Mouse (Mus musculus) forebrain, embryonic 13.5 days (tissue): ENCODE results near the gene Mpi. TPM values are rescaled to one million over a fixed set of nuclear protein-coding genes. Genes with fewer than 3 reads are reported as not detected.

ENCODE experiments used
- ATAC-seq: fragments of 200-750 bp; cut with Nextera tagmentation; 2 replicates; pipeline ENCODE4 v1.8.0; 2017
- H3K27ac ChIP-seq: fragments of 300-500 bp; sonication (generic); 2 replicates; pipeline ENCODE4 v1.5.1; 2015; ENCODE audit warnings: inconsistent platforms, mild to moderate bottlenecking, moderate library complexity
- H3K27me3 ChIP-seq: fragments of 300-500 bp; sonication (generic); 2 replicates; pipeline ENCODE4 v1.6.1; 2015; ENCODE audit warnings: mild to moderate bottlenecking, inconsistent platforms
- H3K36me3 ChIP-seq: fragments of 300-500 bp; sonication (generic); 2 replicates; pipeline ENCODE4 v1.6.1; 2015; ENCODE audit warnings: mild to moderate bottlenecking, inconsistent platforms; ENCODE audit not compliant: poor library complexity, severe bottlenecking
- H3K4me1 ChIP-seq: fragments of 300-500 bp; sonication (generic); 2 replicates; pipeline ENCODE4 v1.6.1; 2015; ENCODE audit warnings: inconsistent platforms
- H3K4me2 ChIP-seq: fragments of 300-500 bp; sonication (generic); 2 replicates; pipeline ENCODE4 v1.6.1; 2015; ENCODE audit warnings: inconsistent platforms, mild to moderate bottlenecking, moderate library complexity
- H3K4me3 ChIP-seq: fragments of 300-500 bp; sonication (generic); 2 replicates; pipeline ENCODE4 v1.5.1; 2015; ENCODE audit warnings: mild to moderate bottlenecking, inconsistent platforms
- H3K9ac ChIP-seq: fragments of 300-500 bp; sonication (generic); 2 replicates; pipeline ENCODE4 v1.6.1; 2015; ENCODE audit warnings: mild to moderate bottlenecking, inconsistent platforms
- H3K9me3 ChIP-seq: fragments of 300-500 bp; sonication (generic); replicated peaks from 2 replicates; pipeline ENCODE4 v1.6.1; 2016; ENCODE audit warnings: inconsistent platforms
- WGBS: fragments of 180-500 bp; shearing (Covaris S2); methylation state at CpG from one replicate; pipeline ENCODE4 v1.1.7; 2015; 5-methylcytosine and 5-hydroxymethylcytosine counted together
- polyA plus RNA-seq: library from polyadenylated mRNA; unstranded; fragments of >200 nt; fragmentation: Nextera tagmentation; extraction: Ambion mirVana; gene quantifications from 2 replicates; pipeline ENCODE4 v1.2.1, GENCODE M21; 2015

Gene Mpi
- polyA plus RNA-seq, 1 experiment from 2014 or later, result 63.2 TPM

DNA sequence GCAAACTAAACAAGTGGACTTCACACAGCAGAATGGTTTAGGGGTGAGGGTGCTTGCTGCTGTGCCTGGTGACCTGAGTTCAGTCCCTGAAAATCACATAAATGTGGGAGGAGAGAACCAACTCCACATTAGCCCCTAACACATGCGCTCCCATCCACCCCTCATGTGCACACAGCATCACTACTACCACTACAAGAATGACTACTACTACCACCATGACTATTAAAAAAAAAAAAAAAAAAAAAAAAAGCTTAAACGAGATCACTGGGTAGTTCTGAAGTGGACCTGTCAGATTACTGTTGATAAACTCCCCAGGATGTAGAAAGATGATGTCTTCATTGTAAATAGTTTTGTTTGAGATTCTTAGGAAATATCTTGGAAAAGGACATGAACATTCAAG lies 7.0 kb upstream of the Mpi start:
- Histone ChIP-seq H3K4me3 (no peak overlapping the region), H3K9ac (no peak overlapping the region), H3K27ac (no peak overlapping the region), H3K4me2 (no peak overlapping the region), H3K4me1 (peaks cover 32% of the 10 kb centered on the region), H3K9me3 (no peaks in the 10 kb centered on the region), H3K27me3 (0 out of 2 replicates have a peak, but pooled peaks cover 3% of the 10 kb centered on the region), H3K36me3 (no peaks in the 10 kb centered on the region)
- ATAC-seq, result no peak
- 74% methylated on average over 2 of the region's 2 CpGs for WGBS

GRCm38 (mm10) chr9:57558625-57559024 lies 6.1 kb upstream of the Mpi start:
- no peak overlapping the region for H3K27ac ChIP-seq
- no peak overlapping the region for H3K4me3 ChIP-seq
- H3K9me3 ChIP-seq, result no peaks in the 10 kb centered on the region
- 89% methylated on average over 4 of the region's 4 CpGs for WGBS
- peaks cover 33% of the 10 kb centered on the region for H3K4me1 ChIP-seq
- no peak overlapping the region for H3K9ac ChIP-seq
- 0 out of 2 replicates have a peak, but pooled peaks cover 3% of the 10 kb centered on the region for H3K27me3 ChIP-seq
- H3K36me3 ChIP-seq, result no peaks in the 10 kb centered on the region
- no peak overlapping the region for H3K4me2 ChIP-seq
- no peak for ATAC-seq

GRCm38 (mm10) chr9:57557215-57557614 lies 4.7 kb upstream of the Mpi start:
- 67% methylated on average over 3 of the region's 3 CpGs for WGBS

GRCm38 (mm10) chr9:57554753-57555152 lies 2.2 kb upstream of the Mpi start:
- WGBS, result 38% methylated on average over 3 of the region's 3 CpGs
- H3K27ac ChIP-seq, result no peak overlapping the region
- H3K4me1 ChIP-seq, result peaks cover 13% of the 10 kb centered on the region
- H3K36me3 ChIP-seq, result peaks cover 10% of the 10 kb centered on the region
- no peak overlapping the region for H3K4me2 ChIP-seq
- H3K9ac ChIP-seq, result no peak overlapping the region
- no peak overlapping the region for H3K4me3 ChIP-seq
- no peak for ATAC-seq
- H3K9me3 ChIP-seq, result no peaks in the 10 kb centered on the region
- H3K27me3 ChIP-seq, result 0 out of 2 replicates have a peak, but pooled peaks cover 3% of the 10 kb centered on the region

More at GRCm38 (mm10) chr9:57557215-57557614, 4.7 kb upstream of the Mpi start:
- ATAC-seq, result no peak
- no peaks in the 10 kb centered on the region for H3K36me3 ChIP-seq
- H3K4me2 ChIP-seq, result no peak overlapping the region
- 0 out of 2 replicates have a peak, but pooled peaks cover 3% of the 10 kb centered on the region for H3K27me3 ChIP-seq
- H3K27ac ChIP-seq, result no peak overlapping the region
- H3K4me3 ChIP-seq, result no peak overlapping the region
- H3K4me1 ChIP-seq, result peaks cover 20% of the 10 kb centered on the region
- H3K9ac ChIP-seq, result no peak overlapping the region
- no peaks in the 10 kb centered on the region for H3K9me3 ChIP-seq

DNA sequence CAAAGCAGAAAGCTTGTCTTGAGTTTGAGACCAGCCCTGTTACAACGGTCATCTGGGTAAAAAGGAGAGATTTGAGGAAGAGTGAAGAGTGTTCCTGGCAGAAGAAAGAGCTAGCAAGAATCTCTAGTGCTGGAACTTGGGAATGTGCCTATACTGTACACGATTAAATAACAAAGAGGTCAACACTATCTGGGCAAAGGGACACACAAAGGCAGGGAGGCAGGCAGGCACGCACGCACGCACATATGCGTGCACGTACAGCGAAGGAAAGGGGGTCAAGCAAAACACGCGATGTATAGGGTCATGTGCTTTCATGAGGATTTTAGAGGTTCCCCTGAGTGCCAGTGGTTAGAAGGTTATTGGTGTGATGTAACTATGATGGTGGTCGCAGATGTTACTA lies 556 bp upstream of the Mpi start:
- peaks cover 13% of the 10 kb centered on the region for H3K4me1 ChIP-seq
- no peaks in the 10 kb centered on the region for H3K27me3 ChIP-seq
- ATAC-seq, result 0 out of 2 replicates have a peak, but pooled peaks have one; percentile 14
- WGBS, result 74% methylated on average over 11 of the region's 11 CpGs
- no peak overlapping the region for H3K4me3 ChIP-seq
- peaks cover 27% of the 10 kb centered on the region for H3K36me3 ChIP-seq
- no peak overlapping the region for H3K4me2 ChIP-seq
- no peaks in the 10 kb centered on the region for H3K9me3 ChIP-seq
- H3K9ac ChIP-seq, result no peak overlapping the region
- no peak overlapping the region for H3K27ac ChIP-seq

GRCm38 (mm10) chr9:57550126-57550862 lies 2.3 kb downstream of the Mpi start:
- Histone ChIP-seq H3K36me3 (peaks cover 52% of the 10 kb centered on the region), H3K4me1 (peaks cover 13% of the 10 kb centered on the region), H3K4me3 (no peak overlapping the region), H3K9ac (no peak overlapping the region; the same call in 1 of the 2 replicates), H3K27me3 (no peaks in the 10 kb centered on the region), H3K4me2 (no peak overlapping the region), H3K27ac (no peak overlapping the region), H3K9me3 (no peaks in the 10 kb centered on the region)
- ATAC-seq, result no peak
- WGBS, result 92% methylated on average over 11 of the region's 11 CpGs

GRCm38 (mm10) chr9:57549186-57549585 lies 3.4 kb downstream of the Mpi start:
- Histone ChIP-seq H3K27me3 (no peaks in the 10 kb centered on the region), H3K4me2 (no peak overlapping the region), H3K4me3 (no peak overlapping the region), H3K9ac (peak overlapping the region; percentile 6; the same call in 1 of the 2 replicates), H3K9me3 (no peaks in the 10 kb centered on the region), H3K27ac (peak overlapping the region; percentile 8), H3K36me3 (peaks cover 63% of the 10 kb centered on the region), H3K4me1 (peaks cover 8% of the 10 kb centered on the region)
- 85% methylated on average over 4 of the region's 4 CpGs for WGBS
- ATAC-seq, result no peak

- peaks cover 77% of the 10 kb centered on the region for H3K36me3 ChIP-seq
- H3K27ac ChIP-seq, result no peak overlapping the region
- no peaks in the 10 kb centered on the region for H3K9me3 ChIP-seq
- no peak overlapping the region for H3K4me2 ChIP-seq
- no peak overlapping the region for H3K4me3 ChIP-seq
- WGBS, result 96% methylated on average over 11 of the region's 11 CpGs
- no peak overlapping the region for H3K9ac ChIP-seq
- H3K27me3 ChIP-seq, result no peaks in the 10 kb centered on the region
- H3K4me1 ChIP-seq, result peaks cover 8% of the 10 kb centered on the region
- ATAC-seq, result no peak
Measured at GRCm38 (mm10) chr9:57547869-57548268, 4.7 kb downstream of the Mpi start.

DNA sequence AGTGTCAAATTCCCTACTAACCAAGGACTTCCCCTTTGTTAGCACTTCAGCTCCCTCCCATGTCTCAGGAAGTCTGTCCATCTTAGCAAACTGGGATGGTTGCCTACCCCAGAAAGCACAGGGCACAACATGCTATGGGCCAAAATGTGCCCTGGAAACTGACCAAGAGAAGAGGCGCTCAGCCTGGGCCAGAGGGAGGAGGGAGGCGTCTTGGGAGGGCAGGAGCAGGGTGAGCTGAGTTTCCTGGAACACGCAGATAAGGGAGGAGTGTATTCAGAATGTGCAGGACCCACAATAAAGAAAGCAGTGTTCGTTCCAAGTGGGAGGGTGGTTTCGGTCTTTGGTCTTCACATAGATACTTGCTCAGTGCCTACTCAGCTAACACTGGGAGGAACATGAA lies 5.3 kb downstream of the Mpi start:
- H3K4me3 ChIP-seq, result no peak overlapping the region
- H3K4me1 ChIP-seq, result peaks cover 8% of the 10 kb centered on the region
- H3K27ac ChIP-seq, result no peak overlapping the region
- H3K9me3 ChIP-seq, result no peaks in the 10 kb centered on the region
- H3K9ac ChIP-seq, result no peak overlapping the region
- H3K36me3 ChIP-seq, result peaks cover 82% of the 10 kb centered on the region
- 84% methylated on average over 5 of the region's 5 CpGs for WGBS
- no peak overlapping the region for H3K4me2 ChIP-seq
- ATAC-seq, result no peak
- H3K27me3 ChIP-seq, result no peaks in the 10 kb centered on the region

GRCm38 (mm10) chr9:57543951-57544350 lies 8.6 kb downstream of the Mpi start:
- Histone ChIP-seq H3K36me3 (peaks cover 93% of the 10 kb centered on the region), H3K27me3 (no peaks in the 10 kb centered on the region), H3K9ac (no peak overlapping the region), H3K27ac (no peak overlapping the region), H3K4me1 (peaks cover 3% of the 10 kb centered on the region), H3K4me2 (no peak overlapping the region), H3K9me3 (no peaks in the 10 kb centered on the region), H3K4me3 (no peak overlapping the region)
- no peak for ATAC-seq
- WGBS, result 89% methylated on average over 3 of the region's 3 CpGs

DNA sequence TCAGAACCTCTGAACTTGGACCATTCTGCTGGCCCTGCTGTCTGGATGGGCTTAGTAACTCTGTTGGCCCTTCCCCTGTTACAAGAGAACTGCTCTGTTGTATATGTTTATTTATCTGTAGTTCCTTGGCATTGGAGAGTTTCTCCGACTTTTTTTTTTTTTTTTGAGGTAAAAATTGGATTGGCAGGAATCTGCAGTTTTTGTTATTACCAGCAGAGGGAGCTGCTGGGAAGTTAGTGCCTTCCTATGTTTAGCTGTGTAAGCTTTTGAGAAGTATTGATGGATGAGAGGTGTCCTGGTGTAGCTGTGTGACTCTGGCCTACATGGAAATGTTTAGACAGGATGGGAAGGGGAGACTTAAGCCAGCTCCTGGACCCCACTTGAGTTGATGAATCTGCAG lies 11.3 kb downstream of the Mpi start:
- ATAC-seq, result no peak
- Histone ChIP-seq H3K4me2 (no peak overlapping the region), H3K27ac (no peak overlapping the region), H3K27me3 (no peaks in the 10 kb centered on the region), H3K9ac (no peak overlapping the region), H3K36me3 (peaks cover 73% of the 10 kb centered on the region), H3K9me3 (no peaks in the 10 kb centered on the region), H3K4me1 (peaks cover 20% of the 10 kb centered on the region), H3K4me3 (no peak overlapping the region)
- WGBS, result 16% methylated on average over 1 of the region's 1 CpGs

GRCm38 (mm10) chr9:57539550-57539949 lies 13.0 kb downstream of the Mpi start:
- ATAC-seq, result no peak
- Histone ChIP-seq H3K9me3 (no peaks in the 10 kb centered on the region), H3K4me3 (no peak overlapping the region), H3K4me2 (no peak overlapping the region), H3K27me3 (no peaks in the 10 kb centered on the region), H3K9ac (no peak overlapping the region), H3K27ac (no peak overlapping the region), H3K4me1 (peaks cover 20% of the 10 kb centered on the region), H3K36me3 (peaks cover 63% of the 10 kb centered on the region)
- WGBS, result 89% methylated on average over 2 of the region's 2 CpGs
